Mouse (Mus musculus) bone marrow macrophage, adult 2 months (primary cell): ENCODE results near the gene Lce1e.

Experiments used
- CTCF ChIP-seq: IDR thresholded peaks from 2 replicates; pipeline ENCODE4 v1.5.1; 2012; ENCODE audit warnings: low read depth, mild to moderate bottlenecking, low read length, moderate library complexity
- POLR2A ChIP-seq: IDR thresholded peaks from 2 replicates; pipeline ENCODE4 v1.6.1; 2012; ENCODE audit warnings: mild to moderate bottlenecking, low read depth, low read length, borderline replicate concordance

- TF ChIP-seq POLR2A = no peak
- TF ChIP-seq CTCF = no peak
Measured at GRCm38 (mm10) chr3:92678947-92679346, 29.9 kb downstream of the Lce1e start, which contains the start of gene Lce1c.
